Mouse (Mus musculus): ENCODE results near the gene Ovch2. TPM values are rescaled to one million over a fixed set of nuclear protein-coding genes. Genes with fewer than 3 reads are reported as not detected.

The Ovch2 gene
- polyA plus RNA-seq (2017; shearing (Covaris generic)) = not detected

DNA sequence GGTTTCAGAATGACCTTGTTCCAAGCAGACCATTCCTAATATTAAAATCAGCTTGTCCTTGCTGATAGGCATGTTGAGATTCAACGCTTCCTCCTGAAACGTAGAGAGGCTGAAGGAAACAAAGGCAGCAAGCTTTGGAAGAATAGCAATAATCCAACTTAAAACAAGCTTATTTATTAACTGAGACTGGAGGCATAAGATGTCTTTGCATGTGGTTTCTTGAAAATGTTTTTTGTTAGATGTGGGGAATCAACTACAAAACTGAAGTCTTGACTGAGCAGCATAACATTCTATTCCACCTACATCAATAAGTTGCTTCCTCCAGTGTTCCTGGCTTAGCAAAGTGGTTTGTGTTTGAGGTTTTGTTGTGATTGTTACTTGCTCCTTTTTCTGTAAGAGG, at the start of gene Ovch2:
Gene Ovch2, minus strand, starts transcription at position 101 of the 400 bp plus-strand sequence.

DNA sequence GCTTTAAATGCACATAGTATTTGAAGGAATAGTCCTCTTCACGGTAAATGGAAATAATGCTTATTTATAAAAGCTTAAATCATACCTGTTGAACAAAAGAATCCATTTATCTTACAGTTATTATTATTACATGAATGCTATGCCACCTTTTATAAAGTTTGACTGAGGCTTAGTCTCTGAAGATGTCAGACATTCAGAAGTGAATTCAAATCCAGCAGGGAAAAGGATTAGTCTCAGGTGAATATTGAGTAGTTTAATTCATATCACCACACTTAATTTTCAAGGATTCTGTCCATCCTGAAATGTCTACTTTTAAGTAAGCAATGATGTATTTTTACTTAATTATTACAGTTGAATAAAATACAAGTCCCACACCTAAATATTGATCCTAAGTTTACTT, 46.4 kb upstream of the Ovch2 start, which contains the start of gene Olfr470:
Gene Olfr470, minus strand, starts transcription at position 101 of the 400 bp plus-strand sequence.

DNA sequence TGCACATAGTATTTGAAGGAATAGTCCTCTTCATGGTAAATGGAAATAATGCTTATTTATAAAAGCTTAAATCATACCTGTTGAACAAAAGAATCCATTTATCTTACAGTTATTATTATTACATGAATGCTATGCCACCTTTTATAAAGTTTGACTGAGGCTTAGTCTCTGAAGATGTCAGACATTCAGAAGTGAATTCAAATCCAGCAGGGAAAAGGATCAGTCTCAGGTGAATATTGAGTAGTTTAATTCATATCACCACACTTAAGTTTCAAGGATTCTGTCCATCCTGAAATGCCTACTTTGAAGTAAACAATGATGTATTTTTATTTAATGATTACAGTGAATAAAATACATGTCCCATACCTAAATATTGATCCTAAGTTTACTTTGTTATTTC, 24.4 kb upstream of the Ovch2 start, which contains the start of gene Olfr469:
Gene Olfr469, minus strand, starts transcription at position 101 of the 400 bp plus-strand sequence.

DNA sequence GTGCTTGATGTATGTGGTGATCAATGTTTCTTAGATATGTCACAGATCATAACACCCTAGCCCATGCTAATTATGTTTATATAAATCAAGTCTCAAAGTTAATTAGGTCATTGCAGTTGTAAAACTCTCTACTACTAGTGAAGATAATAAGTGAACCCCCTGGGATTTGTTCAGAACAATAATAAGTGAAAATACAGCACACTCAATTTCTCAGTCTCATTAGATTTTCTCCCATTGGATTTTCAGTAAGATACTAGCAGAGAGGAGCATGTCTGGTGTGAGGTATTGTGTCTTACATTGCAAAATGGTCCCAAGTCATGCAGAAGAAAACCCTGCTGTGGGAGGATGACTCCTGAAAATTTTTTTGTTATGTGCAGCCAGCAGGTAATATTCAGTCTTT, 11.0 kb upstream of the Ovch2 start, which contains the start of gene Olfr467:
Gene Olfr467, plus strand, starts transcription at position 301 of the 400 bp plus-strand sequence.

GRCm38 (mm10) chr7:107757308-107758151, 43.5 kb downstream of the Ovch2 start, which contains the start of gene Cyb5r2:
Gene Cyb5r2, minus strand, starts transcription at chr7:107758032.

Other genes with a start within 250 kb of the Ovch2 start
- gene Olfml1, start 233.8 kb downstream of the Ovch2 start, polyA plus RNA-seq (2017; shearing (Covaris generic)) = not detected
- gene Ppfibp2, start 206.0 kb downstream of the Ovch2 start, polyA plus RNA-seq (2017; shearing (Covaris generic)) = 0.76 TPM
- not detected for gene 5330417H12Rik, start 176.0 kb downstream of the Ovch2 start, polyA plus RNA-seq (2017; shearing (Covaris generic))
- not detected for gene Cyb5r2, start 43.2 kb downstream of the Ovch2 start, polyA plus RNA-seq (2017; shearing (Covaris generic))
- gene Olfr467, start 11.1 kb upstream of the Ovch2 start, polyA plus RNA-seq (2017; shearing (Covaris generic)) = not detected
- not detected for gene Olfr469, start 24.3 kb upstream of the Ovch2 start, polyA plus RNA-seq (2017; shearing (Covaris generic))
- gene Olfr470, start 46.3 kb upstream of the Ovch2 start, polyA plus RNA-seq (2017; shearing (Covaris generic)) = 0.45 TPM
- gene Olfr472, start 96.7 kb upstream of the Ovch2 start, polyA plus RNA-seq (2017; shearing (Covaris generic)) = 0.40 TPM
- not detected for gene Olfr473, start 129.2 kb upstream of the Ovch2 start, polyA plus RNA-seq (2017; shearing (Covaris generic))
- not detected for gene Olfr474, start 153.4 kb upstream of the Ovch2 start, polyA plus RNA-seq (2017; shearing (Covaris generic))
- gene Olfr476, start 163.6 kb upstream of the Ovch2 start, polyA plus RNA-seq (2017; shearing (Covaris generic)) = not detected
- not detected for gene Olfr477, start 185.5 kb upstream of the Ovch2 start, polyA plus RNA-seq (2017; shearing (Covaris generic))
- gene Olfr478, start 232.8 kb upstream of the Ovch2 start, polyA plus RNA-seq (2017; shearing (Covaris generic)) = not detected
- not detected for gene Olfr479, start 249.5 kb upstream of the Ovch2 start, polyA plus RNA-seq (2017; shearing (Covaris generic))

All from effector memory CD4-positive, alpha-beta T cell, adult 7 months (primary cell).